Mouse (Mus musculus): ENCODE measurements around the gene Rnf220. TPM values are rescaled to one million over a fixed set of nuclear protein-coding genes. Genes with fewer than 3 reads are reported as not detected.

Gene Rnf220
- polyA plus RNA-seq, 1 experiment from 2014 or later = 122 TPM

DNA sequence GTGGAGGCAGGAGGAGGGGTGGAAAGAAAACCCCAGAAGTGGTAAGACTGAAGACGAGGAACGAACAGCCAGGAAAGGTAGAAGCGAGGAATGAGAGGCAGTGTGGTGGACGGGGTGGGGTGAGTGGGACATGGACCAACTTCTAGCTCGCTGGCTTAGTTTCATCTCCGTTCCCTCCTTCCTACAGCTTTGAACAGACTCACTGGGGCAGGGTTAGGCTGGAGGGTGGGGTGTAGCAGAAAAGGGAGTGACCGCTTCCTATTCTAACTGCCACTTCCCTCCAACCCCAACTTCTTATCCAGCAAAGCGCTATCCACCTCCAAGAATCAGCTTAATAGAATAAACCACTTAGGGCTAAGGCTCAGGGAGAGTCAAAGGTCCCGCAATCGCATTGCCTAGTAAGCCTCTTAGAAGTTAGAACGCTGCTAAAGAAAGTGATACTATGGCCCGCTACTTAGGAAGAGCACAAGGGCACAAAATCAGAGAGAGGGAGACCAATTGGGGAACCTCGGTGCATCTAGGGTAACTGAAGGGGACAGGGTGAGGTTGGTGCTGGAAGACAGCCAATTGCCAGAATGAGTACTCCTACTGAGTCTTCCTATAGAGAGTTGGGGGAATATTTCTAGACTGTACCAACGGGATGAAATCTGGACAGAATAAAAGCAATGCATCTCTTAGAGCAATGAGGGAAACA lies 23.4 kb downstream of the Rnf220 start:
- no peaks in the 10 kb centered on the region for H3K36me3 ChIP-seq
- no peak overlapping the region for H3K9ac ChIP-seq
- H3K27me3 ChIP-seq = peaks cover 36% of the 10 kb centered on the region
- no peak overlapping the region for H3K4me2 ChIP-seq
- 0 out of 2 replicates have a peak, but pooled peaks cover 8% of the 10 kb centered on the region for H3K4me1 ChIP-seq (replicated peaks)
- no peak overlapping the region for H3K27ac ChIP-seq (replicated peaks)
- 85% methylated on average over 14 of the region's 14 CpGs for WGBS
- H3K4me3 ChIP-seq = no peak overlapping the region
- ATAC-seq (ENCODE audit: low FRiP score, low read depth) = no peak
- H3K9me3 ChIP-seq = no peaks in the 10 kb centered on the region

- no peak overlapping the region for H3K27ac ChIP-seq (replicated peaks)
- no peaks in the 10 kb centered on the region for H3K4me1 ChIP-seq (replicated peaks)
- no peaks in the 10 kb centered on the region for H3K36me3 ChIP-seq
- H3K9me3 ChIP-seq = no peaks in the 10 kb centered on the region
- H3K4me3 ChIP-seq = no peak overlapping the region
- WGBS = 87% methylated on average over 4 of the region's 4 CpGs
- peaks cover 26% of the 10 kb centered on the region for H3K27me3 ChIP-seq
- H3K4me2 ChIP-seq = no peak overlapping the region
- no peak for ATAC-seq (ENCODE audit: low FRiP score, low read depth)
- no peak overlapping the region for H3K9ac ChIP-seq
Observed at GRCm38 (mm10) chr4:117469471-117469870, 27.4 kb downstream of the Rnf220 start.

GRCm38 (mm10) chr4:117467936-117468335 lies 28.9 kb downstream of the Rnf220 start:
- H3K36me3 ChIP-seq = no peaks in the 10 kb centered on the region

GRCm38 (mm10) chr4:117449151-117449550 lies 47.7 kb downstream of the Rnf220 start:
- 84% methylated on average over 1 of the region's 1 CpGs for WGBS
- Histone ChIP-seq H3K27me3 (peaks cover 9% of the 10 kb centered on the region; the same call in 1 of the 2 replicates), H3K4me2 (no peak overlapping the region), H3K36me3 (no peaks in the 10 kb centered on the region), H3K9me3 (no peaks in the 10 kb centered on the region), H3K9ac (no peak overlapping the region), H3K4me3 (no peak overlapping the region), H3K4me1 (replicated peaks) (no peaks in the 10 kb centered on the region), H3K27ac (replicated peaks) (no peak overlapping the region)
- ATAC-seq (ENCODE audit: low FRiP score, low read depth) = no peak

More at GRCm38 (mm10) chr4:117467936-117468335, 28.9 kb downstream of the Rnf220 start:
- Histone ChIP-seq H3K9ac (no peak overlapping the region), H3K4me1 (replicated peaks) (no peaks in the 10 kb centered on the region), H3K27ac (replicated peaks) (no peak overlapping the region), H3K4me2 (no peak overlapping the region), H3K4me3 (no peak overlapping the region), H3K9me3 (no peaks in the 10 kb centered on the region), H3K27me3 (peaks cover 12% of the 10 kb centered on the region; the same call in 1 of the 2 replicates)
- 87% methylated on average over 7 of the region's 7 CpGs for WGBS
- no peak for ATAC-seq (ENCODE audit: low FRiP score, low read depth)

DNA sequence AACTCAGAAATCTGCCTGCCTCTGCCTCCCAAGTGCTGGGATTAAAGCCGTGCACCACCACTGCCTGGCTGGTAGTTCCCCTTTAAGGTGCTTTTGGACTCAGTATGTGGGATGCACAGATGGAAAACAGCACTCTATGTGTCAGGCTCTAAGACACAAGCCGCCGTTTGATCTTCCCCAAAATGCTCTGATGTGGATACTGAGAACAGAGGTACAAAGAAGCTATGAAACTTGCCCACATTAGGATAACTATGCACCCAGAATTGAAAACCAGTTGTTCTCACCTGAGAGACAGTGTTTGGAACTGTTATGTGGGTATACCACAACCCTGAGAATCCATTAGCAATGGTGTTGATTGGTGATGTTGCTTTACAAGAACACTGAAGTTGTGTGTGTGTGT lies 48.9 kb downstream of the Rnf220 start:
- ATAC-seq (ENCODE audit: low FRiP score, low read depth) = no peak
- H3K4me1 ChIP-seq (replicated peaks) = no peaks in the 10 kb centered on the region
- H3K27ac ChIP-seq (replicated peaks) = no peak overlapping the region
- no peaks in the 10 kb centered on the region for H3K36me3 ChIP-seq
- peaks cover 9% of the 10 kb centered on the region; the same call in 1 of the 2 replicates for H3K27me3 ChIP-seq
- H3K4me2 ChIP-seq = no peak overlapping the region
- no peaks in the 10 kb centered on the region for H3K9me3 ChIP-seq
- H3K4me3 ChIP-seq = no peak overlapping the region
- no peak overlapping the region for H3K9ac ChIP-seq
- 92% methylated on average over 3 of the region's 3 CpGs for WGBS

DNA sequence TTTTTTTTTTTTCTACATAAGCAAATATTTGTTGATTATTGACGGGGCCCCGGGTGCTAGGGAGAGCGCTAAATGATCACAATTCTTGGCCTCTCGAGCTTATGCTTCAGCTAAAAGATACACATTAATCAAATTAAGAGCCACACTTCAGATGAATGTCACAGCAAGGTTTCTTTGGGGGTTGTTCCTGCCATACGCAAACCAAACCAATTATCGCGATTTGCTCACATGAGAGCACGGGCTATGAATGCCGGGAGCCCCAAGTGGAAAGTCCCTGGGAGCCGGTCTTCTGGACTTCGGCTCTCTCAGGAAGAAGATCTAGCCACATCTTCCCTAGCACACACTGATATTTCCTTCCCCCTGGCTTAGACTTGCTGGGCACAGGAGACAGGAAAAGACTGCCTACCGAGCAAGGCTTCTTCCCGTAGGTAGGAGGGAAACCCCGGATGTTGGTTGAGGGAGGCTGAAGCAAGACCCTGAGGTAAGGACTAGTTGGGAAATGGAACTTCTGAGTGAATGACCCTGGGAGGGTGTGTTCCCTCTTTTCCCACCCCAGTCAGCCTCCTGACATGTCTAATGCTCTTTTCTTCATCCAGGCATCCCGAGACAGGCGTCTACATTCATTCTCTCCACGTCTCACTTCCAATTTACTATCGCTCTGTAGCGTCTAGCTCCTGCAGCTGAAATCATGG lies 51.2 kb downstream of the Rnf220 start:
- Histone ChIP-seq H3K9ac (no peak overlapping the region), H3K36me3 (no peaks in the 10 kb centered on the region), H3K4me3 (no peak overlapping the region), H3K4me1 (replicated peaks) (no peaks in the 10 kb centered on the region), H3K9me3 (no peaks in the 10 kb centered on the region), H3K27me3 (peaks cover 11% of the 10 kb centered on the region; the same call in 1 of the 2 replicates), H3K27ac (replicated peaks) (no peak overlapping the region), H3K4me2 (no peak overlapping the region)
- no peak for ATAC-seq (ENCODE audit: low FRiP score, low read depth)
- 81% methylated on average over 19 of the region's 19 CpGs for WGBS

- no peak overlapping the region for H3K4me3 ChIP-seq
- no peak overlapping the region for H3K9ac ChIP-seq
- no peaks in the 10 kb centered on the region for H3K4me1 ChIP-seq (replicated peaks)
- no peak overlapping the region for H3K4me2 ChIP-seq
- no peak overlapping the region for H3K27ac ChIP-seq (replicated peaks)
- ATAC-seq (ENCODE audit: low FRiP score, low read depth) = no peak
- peaks cover 38% of the 10 kb centered on the region for H3K27me3 ChIP-seq
- no peaks in the 10 kb centered on the region for H3K9me3 ChIP-seq
- no peaks in the 10 kb centered on the region for H3K36me3 ChIP-seq
- whole genome bisulfite sequencing = 85% methylated on average over 3 of the region's 3 CpGs
Observed at GRCm38 (mm10) chr4:117438919-117439318, 57.9 kb downstream of the Rnf220 start.

GRCm38 (mm10) chr4:117438064-117438463 lies 58.8 kb downstream of the Rnf220 start:
- no peaks in the 10 kb centered on the region for H3K4me1 ChIP-seq (replicated peaks)
- H3K27me3 ChIP-seq = peaks cover 43% of the 10 kb centered on the region
- no peak for ATAC-seq (ENCODE audit: low FRiP score, low read depth)
- H3K9ac ChIP-seq = no peak overlapping the region
- H3K36me3 ChIP-seq = no peaks in the 10 kb centered on the region
- H3K9me3 ChIP-seq = no peaks in the 10 kb centered on the region
- WGBS = 81% methylated on average over 14 of the region's 14 CpGs
- H3K4me2 ChIP-seq = no peak overlapping the region
- H3K4me3 ChIP-seq = no peak overlapping the region
- no peak overlapping the region for H3K27ac ChIP-seq (replicated peaks)

GRCm38 (mm10) chr4:117436995-117437660 lies 59.7 kb downstream of the Rnf220 start:
- Histone ChIP-seq H3K4me1 (replicated peaks) (no peaks in the 10 kb centered on the region), H3K9me3 (no peaks in the 10 kb centered on the region), H3K9ac (no peak overlapping the region), H3K4me2 (no peak overlapping the region), H3K4me3 (no peak overlapping the region), H3K36me3 (no peaks in the 10 kb centered on the region), H3K27me3 (peaks cover 52% of the 10 kb centered on the region), H3K27ac (replicated peaks) (no peak overlapping the region)
- ATAC-seq (ENCODE audit: low FRiP score, low read depth) = no peak
- whole genome bisulfite sequencing = 44% methylated on average over 14 of the region's 14 CpGs

- Histone ChIP-seq H3K36me3 (no peaks in the 10 kb centered on the region), H3K27ac (replicated peaks) (no peak overlapping the region), H3K9ac (no peak overlapping the region), H3K4me1 (replicated peaks) (no peaks in the 10 kb centered on the region), H3K4me3 (no peak overlapping the region), H3K27me3 (peaks cover 66% of the 10 kb centered on the region), H3K4me2 (no peak overlapping the region), H3K9me3 (no peaks in the 10 kb centered on the region)
- no peak for ATAC-seq (ENCODE audit: low FRiP score, low read depth)
- 76% methylated on average over 8 of the region's 8 CpGs for WGBS
Observed at GRCm38 (mm10) chr4:117434336-117434735, 62.5 kb downstream of the Rnf220 start.

GRCm38 (mm10) chr4:117429604-117430003 lies 67.2 kb downstream of the Rnf220 start:
- Histone ChIP-seq H3K27me3 (peaks cover 70% of the 10 kb centered on the region), H3K4me1 (replicated peaks) (peaks cover 5% of the 10 kb centered on the region; the same call in 1 of the 2 replicates), H3K36me3 (no peaks in the 10 kb centered on the region), H3K4me3 (no peak overlapping the region), H3K9me3 (no peaks in the 10 kb centered on the region), H3K9ac (no peak overlapping the region), H3K27ac (replicated peaks) (no peak overlapping the region), H3K4me2 (no peak overlapping the region)
- no peak for ATAC-seq (ENCODE audit: low FRiP score, low read depth)
- WGBS = 75% methylated on average over 9 of the region's 9 CpGs

GRCm38 (mm10) chr4:117427540-117427939 lies 69.3 kb downstream of the Rnf220 start:
- H3K4me1 ChIP-seq (replicated peaks) = peaks cover 5% of the 10 kb centered on the region; the same call in 1 of the 2 replicates
- 47% methylated on average over 12 of the region's 12 CpGs for WGBS
- no peaks in the 10 kb centered on the region for H3K36me3 ChIP-seq
- H3K9me3 ChIP-seq = no peaks in the 10 kb centered on the region
- no peak overlapping the region for H3K4me2 ChIP-seq
- no peak overlapping the region for H3K9ac ChIP-seq
- H3K27ac ChIP-seq (replicated peaks) = no peak overlapping the region
- no peak overlapping the region for H3K4me3 ChIP-seq
- peaks cover 75% of the 10 kb centered on the region for H3K27me3 ChIP-seq
- ATAC-seq (ENCODE audit: low FRiP score, low read depth) = no peak

All from hindbrain, embryonic 15.5 days (tissue).